Mouse (Mus musculus) embryonic facial prominence, embryonic 10.5 days (tissue): ENCODE data around the gene Wdr89. TPM values are rescaled to one million over a fixed set of nuclear protein-coding genes. Genes with fewer than 3 reads are reported as not detected.
"Not testable (repeated sequence)": the region's sequence is repeated elsewhere in the genome, so short reads cannot be mapped to it uniquely, and the experiment has no call there.

Experiments
- DNase-seq: peaks from one replicate; pipeline ENCODE4 v3.0.0-alpha.2; 2017; ENCODE audit warnings: low spot score
- H3K27ac ChIP-seq: fragments of 300-500 bp; sonication (generic); replicated peaks from 2 replicates; pipeline ENCODE4 v1.5.1; 2016; ENCODE audit warnings: mild to moderate bottlenecking
- H3K27me3 ChIP-seq: fragments of 300-500 bp; sonication (generic); replicated peaks from 2 replicates; pipeline ENCODE4 v1.6.1; 2016; ENCODE audit warnings: low read depth, mild to moderate bottlenecking; ENCODE audit not compliant: poor library complexity, severe bottlenecking
- H3K36me3 ChIP-seq: fragments of 300-500 bp; sonication (generic); replicated peaks from 2 replicates; pipeline ENCODE4 v1.6.1; 2016; ENCODE audit warnings: mild to moderate bottlenecking, moderate library complexity
- H3K4me1 ChIP-seq: fragments of 300-500 bp; sonication (generic); 2 replicates; pipeline ENCODE4 v1.6.1; 2016
- H3K4me3 ChIP-seq: fragments of 300-500 bp; sonication (generic); 2 replicates; pipeline ENCODE4 v1.5.1; 2016; ENCODE audit warnings: mild to moderate bottlenecking, moderate library complexity
- H3K9me3 ChIP-seq: fragments of 300-500 bp; sonication (generic); 2 replicates; pipeline ENCODE4 v1.6.1; 2016; ENCODE audit warnings: mild to moderate bottlenecking
- WGBS: fragments of 180-500 bp; shearing (Covaris S2); methylation state at CpG from one replicate; pipeline ENCODE4 v1.1.7; 2016; 5-methylcytosine and 5-hydroxymethylcytosine counted together
- polyA plus RNA-seq: library from polyadenylated mRNA; unstranded; fragments of >200 nt; fragmentation: Nextera tagmentation; extraction: Ambion mirVana; gene quantifications from 2 replicates; pipeline ENCODE4 v1.2.1, GENCODE M21; 2016

Gene Wdr89
- polyA plus RNA-seq, 1 experiment from 2014 or later = 15.6 TPM

DNA sequence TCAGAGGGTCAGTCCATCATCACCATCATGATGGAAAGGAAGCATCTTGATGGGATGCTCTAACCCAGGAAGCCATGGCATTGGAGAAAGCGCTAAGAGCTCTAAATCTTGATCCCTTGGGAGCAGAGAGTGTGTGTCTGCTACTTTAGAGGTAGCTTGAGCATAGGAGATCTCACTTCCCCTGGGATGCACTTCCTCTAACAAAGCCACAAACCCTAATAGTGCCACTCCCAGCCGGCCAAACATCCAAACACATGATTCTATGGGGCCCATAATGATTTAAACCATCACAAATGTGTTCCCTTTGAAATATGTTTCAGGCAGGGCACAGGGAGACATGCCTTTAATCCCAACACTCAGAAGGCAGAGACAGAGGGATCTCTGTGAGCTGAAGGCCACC, 19.7 kb upstream of the Wdr89 start:
- no peaks in the 10 kb centered on the region for H3K27me3 ChIP-seq
- WGBS = 89% methylated on average over 2 of the region's 2 CpGs
- H3K4me3 ChIP-seq = no peak overlapping the region
- no peaks in the 10 kb centered on the region for H3K4me1 ChIP-seq
- H3K9me3 ChIP-seq = no peaks in the 10 kb centered on the region
- no peak for DNase-seq
- no peaks in the 10 kb centered on the region for H3K36me3 ChIP-seq
- H3K27ac ChIP-seq = no peak overlapping the region

GRCm38 (mm10) chr12:75687314-75687713, 18.0 kb upstream of the Wdr89 start:
- H3K4me1 ChIP-seq = no peaks in the 10 kb centered on the region
- DNase-seq = no peak

DNA sequence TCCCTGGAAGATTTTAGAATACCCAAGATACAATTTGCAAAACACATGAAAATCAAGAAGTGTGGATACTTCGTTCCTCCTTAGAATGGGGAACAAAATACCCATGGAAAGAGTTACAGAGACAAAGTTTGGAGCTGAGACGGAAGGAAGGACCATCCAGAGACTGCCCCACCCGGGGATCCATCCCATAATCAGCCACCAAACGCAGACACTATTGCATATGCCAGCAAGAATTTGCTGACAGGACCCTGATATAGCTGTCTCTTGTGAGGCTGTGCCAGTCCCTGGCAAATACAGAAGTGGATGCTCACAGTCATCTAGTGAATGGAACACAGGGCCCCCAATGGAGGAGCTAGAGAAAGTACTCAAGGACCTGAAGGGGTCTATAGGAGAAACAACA, 14.7 kb upstream of the Wdr89 start:
- not testable (repeated sequence) for H3K27ac ChIP-seq, H3K9me3 ChIP-seq, H3K4me3 ChIP-seq, H3K4me1 ChIP-seq, DNase-seq, H3K27me3 ChIP-seq, H3K36me3 ChIP-seq
- WGBS = 85% methylated on average over 4 of the region's 4 CpGs

More at GRCm38 (mm10) chr12:75687314-75687713, 18.0 kb upstream of the Wdr89 start:
- WGBS = 71% methylated on average over 4 of the region's 4 CpGs
- H3K27ac ChIP-seq = no peak overlapping the region
- H3K36me3 ChIP-seq = no peaks in the 10 kb centered on the region
- H3K9me3 ChIP-seq = no peaks in the 10 kb centered on the region
- no peaks in the 10 kb centered on the region for H3K27me3 ChIP-seq
- H3K4me3 ChIP-seq = no peak overlapping the region

- Histone ChIP-seq H3K4me1 (no peaks in the 10 kb centered on the region), H3K36me3 (no peaks in the 10 kb centered on the region), H3K27me3 (no peaks in the 10 kb centered on the region), H3K27ac (no peak overlapping the region), H3K4me3 (no peak overlapping the region), H3K9me3 (no peaks in the 10 kb centered on the region)
- DNase-seq = no peak
- WGBS = 90% methylated on average over 4 of the region's 4 CpGs
Observed at GRCm38 (mm10) chr12:75683598-75683997, 14.3 kb upstream of the Wdr89 start.

GRCm38 (mm10) chr12:75682842-75683241, 13.5 kb upstream of the Wdr89 start:
- Histone ChIP-seq H3K36me3 (no peaks in the 10 kb centered on the region), H3K4me3 (no peak overlapping the region), H3K9me3 (no peaks in the 10 kb centered on the region), H3K27ac (no peak overlapping the region), H3K27me3 (no peaks in the 10 kb centered on the region), H3K4me1 (no peaks in the 10 kb centered on the region)
- 81% methylated on average over 2 of the region's 2 CpGs for WGBS
- no peak for DNase-seq

DNA sequence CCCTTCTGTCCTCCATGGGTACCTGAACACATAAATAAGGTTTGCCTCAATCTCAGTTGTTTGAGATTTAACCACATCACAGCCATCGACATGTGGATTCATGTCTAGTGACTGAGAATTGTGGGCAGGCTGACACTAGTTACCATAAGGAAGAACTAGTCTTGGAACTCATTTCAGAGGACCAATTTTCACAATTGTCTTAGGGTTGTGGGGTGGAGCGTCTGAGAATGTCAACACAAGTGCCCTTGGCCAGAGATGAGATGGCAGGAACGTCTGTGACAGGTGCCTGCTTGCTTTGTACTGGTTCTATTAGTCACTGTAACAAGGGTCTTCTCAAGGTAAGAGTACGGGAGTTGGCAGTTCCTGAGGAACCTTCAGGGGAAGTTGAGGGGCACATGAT, 11.8 kb upstream of the Wdr89 start:
- no peaks in the 10 kb centered on the region for H3K9me3 ChIP-seq
- no peak overlapping the region for H3K4me3 ChIP-seq
- WGBS = 83% methylated on average over 4 of the region's 4 CpGs
- no peaks in the 10 kb centered on the region for H3K27me3 ChIP-seq
- no peaks in the 10 kb centered on the region for H3K36me3 ChIP-seq
- no peak for DNase-seq
- no peak overlapping the region for H3K27ac ChIP-seq
- no peaks in the 10 kb centered on the region for H3K4me1 ChIP-seq

DNA sequence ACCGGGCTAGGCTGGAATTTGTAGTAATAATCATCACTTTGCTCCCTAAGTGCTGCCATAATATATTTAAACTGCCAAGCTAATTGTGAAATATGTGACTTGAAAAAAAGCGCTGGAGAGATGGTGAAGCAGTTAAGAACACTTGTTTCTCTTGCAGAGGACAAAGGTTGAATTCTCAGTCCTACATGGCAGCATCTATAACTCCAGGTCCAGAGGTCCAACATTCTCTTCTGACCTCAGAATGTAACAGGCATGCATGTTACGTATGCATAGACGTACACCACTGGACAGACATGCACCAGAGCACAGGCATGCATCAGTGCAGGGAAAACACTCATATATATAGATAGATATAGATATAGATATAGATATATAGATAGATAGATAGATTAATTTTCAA, 9.1 kb upstream of the Wdr89 start:
- no peaks in the 10 kb centered on the region for H3K4me1 ChIP-seq
- H3K9me3 ChIP-seq = no peaks in the 10 kb centered on the region
- WGBS = 94% methylated on average over 4 of the region's 4 CpGs
- no peak overlapping the region for H3K27ac ChIP-seq
- H3K4me3 ChIP-seq = no peak overlapping the region
- H3K27me3 ChIP-seq = no peaks in the 10 kb centered on the region
- DNase-seq = no peak
- H3K36me3 ChIP-seq = no peaks in the 10 kb centered on the region

DNA sequence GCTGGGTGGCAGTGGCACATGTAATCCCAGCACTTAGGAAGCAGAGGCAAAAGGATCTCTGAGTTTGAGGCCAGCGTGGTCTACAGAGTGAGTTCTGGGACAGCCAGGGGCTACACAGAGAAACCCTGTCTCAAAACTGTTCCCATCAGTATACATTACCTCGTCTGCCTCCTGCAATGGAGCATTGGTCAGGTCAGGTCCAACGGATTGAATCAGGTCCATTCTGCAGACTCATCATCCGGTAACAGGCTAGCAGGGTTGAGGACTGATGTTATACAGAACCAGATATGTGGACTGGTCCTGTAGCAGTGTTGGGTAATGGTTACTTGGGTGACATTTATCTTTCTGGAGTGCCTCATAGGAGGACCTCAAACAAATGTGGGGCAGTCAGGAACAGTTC, 3.3 kb upstream of the Wdr89 start:
- Histone ChIP-seq H3K4me1 (peaks cover 15% of the 10 kb centered on the region), H3K9me3 (no peaks in the 10 kb centered on the region), H3K4me3 (no peak overlapping the region), H3K27ac (no peak overlapping the region), H3K27me3 (no peaks in the 10 kb centered on the region), H3K36me3 (no peaks in the 10 kb centered on the region)
- no peak for DNase-seq
- WGBS = 92% methylated on average over 4 of the region's 4 CpGs

DNA sequence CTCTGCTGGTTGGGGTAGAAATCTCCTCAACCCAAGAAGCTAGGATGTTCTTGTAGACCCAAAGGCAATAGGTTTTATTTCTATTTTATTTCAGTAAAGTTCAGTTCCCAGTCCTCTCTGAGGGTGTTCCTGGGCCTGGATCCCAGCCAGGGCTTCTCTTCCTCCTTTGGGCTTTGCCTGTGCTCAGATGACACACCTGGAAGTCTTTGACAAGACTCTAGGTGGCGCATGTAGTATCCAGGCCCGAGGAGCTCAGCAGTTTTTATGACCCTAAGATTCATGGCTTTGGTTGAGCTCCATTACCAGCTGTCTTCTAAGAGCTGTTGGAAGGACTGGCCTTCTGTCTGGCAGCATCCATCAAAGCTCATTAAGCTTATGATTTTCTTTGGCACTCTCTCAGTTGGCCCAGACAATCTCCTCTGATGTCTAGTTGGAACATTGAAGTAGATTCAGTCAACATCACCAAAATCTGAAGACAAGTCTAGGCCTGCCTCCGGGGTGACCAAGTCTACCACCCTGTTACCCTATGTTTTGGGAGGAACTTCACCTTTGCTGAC, 2.5 kb upstream of the Wdr89 start:
- WGBS = 89% methylated on average over 3 of the region's 3 CpGs
- Histone ChIP-seq H3K36me3 (no peaks in the 10 kb centered on the region), H3K4me3 (no peak overlapping the region), H3K27ac (no peak overlapping the region), H3K4me1 (peaks cover 15% of the 10 kb centered on the region), H3K27me3 (no peaks in the 10 kb centered on the region), H3K9me3 (no peaks in the 10 kb centered on the region)
- no peak for DNase-seq

DNA sequence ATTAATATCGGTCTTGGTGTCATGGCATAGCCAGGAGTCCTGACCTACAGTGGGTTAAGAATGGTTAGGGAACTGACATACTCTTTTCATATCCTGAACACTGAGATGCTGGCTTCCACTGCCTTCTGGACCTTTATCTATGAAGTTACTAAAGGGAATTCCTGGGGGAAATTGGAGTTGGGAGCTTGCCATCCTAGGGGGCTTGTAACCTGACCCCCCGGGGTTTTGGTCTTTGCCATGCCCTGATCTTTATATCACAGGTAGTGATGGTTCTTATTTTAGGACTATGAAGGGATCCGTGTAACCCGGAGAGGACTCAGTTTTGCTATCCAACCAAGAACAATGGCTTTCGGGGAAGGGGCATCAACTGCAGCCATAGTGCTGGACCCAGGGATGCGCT, 1.3 kb upstream of the Wdr89 start:
- Histone ChIP-seq H3K4me3 (peak overlapping the region; percentile 85), H3K4me1 (peaks cover 15% of the 10 kb centered on the region), H3K36me3 (no peaks in the 10 kb centered on the region), H3K27ac (peak overlapping the region; percentile 76), H3K27me3 (no peaks in the 10 kb centered on the region), H3K9me3 (no peaks in the 10 kb centered on the region)
- 88% methylated on average over 6 of the region's 6 CpGs for WGBS
- no peak for DNase-seq

DNA sequence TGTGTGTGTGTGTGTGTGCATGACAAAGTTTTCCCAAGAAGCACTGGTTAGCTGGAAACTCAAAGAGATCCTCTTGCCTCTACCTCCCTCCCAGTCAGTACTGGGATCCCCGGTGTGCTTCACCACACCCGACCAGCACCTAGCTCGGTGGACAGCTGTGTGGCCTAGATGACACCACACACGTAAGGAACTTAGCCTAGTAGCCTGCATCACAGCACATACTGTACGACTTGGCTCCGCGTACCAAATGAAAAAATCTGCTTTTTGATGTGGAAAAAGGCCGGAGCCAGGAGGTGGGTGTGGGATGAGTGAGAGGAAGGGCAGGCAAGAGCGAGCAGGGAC, 450 bp downstream of the Wdr89 start:
- H3K36me3 ChIP-seq = no peaks in the 10 kb centered on the region
- H3K4me3 ChIP-seq = peak overlapping the region; percentile 85
- no peaks in the 10 kb centered on the region for H3K27me3 ChIP-seq
- H3K27ac ChIP-seq = peak overlapping the region; percentile 92
- WGBS = 1% methylated on average over 9 of the region's 9 CpGs
- H3K9me3 ChIP-seq = no peaks in the 10 kb centered on the region
- DNase-seq = no peak
- peaks cover 15% of the 10 kb centered on the region for H3K4me1 ChIP-seq

GRCm38 (mm10) chr12:75668221-75668620, 1.1 kb downstream of the Wdr89 start:
- Histone ChIP-seq H3K27me3 (no peaks in the 10 kb centered on the region), H3K4me1 (peaks cover 15% of the 10 kb centered on the region), H3K36me3 (no peaks in the 10 kb centered on the region), H3K27ac (no peak overlapping the region), H3K9me3 (no peaks in the 10 kb centered on the region), H3K4me3 (peak overlapping the region; percentile 85; the same call in 1 of the 2 replicates)
- no peak for DNase-seq
- 90% methylated on average over 2 of the region's 2 CpGs for WGBS

DNA sequence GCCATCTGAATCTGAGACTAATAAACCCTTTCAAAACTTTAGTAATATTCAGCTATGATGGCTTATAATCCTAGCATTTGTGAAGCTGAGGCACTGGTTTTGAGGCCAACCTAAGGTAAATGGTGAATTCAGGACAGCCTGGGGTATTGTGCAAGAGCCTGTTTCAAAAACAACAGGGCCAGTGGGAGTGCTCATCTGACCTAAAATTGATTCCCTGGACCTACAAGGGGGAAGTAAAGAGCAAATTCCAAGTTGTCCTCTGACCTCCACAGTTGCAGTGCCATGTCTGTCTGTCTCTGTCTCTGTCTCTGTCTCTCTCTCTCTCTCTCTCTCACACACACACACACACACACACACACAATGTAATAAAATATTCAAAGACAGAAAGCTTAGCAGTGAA, 2.4 kb downstream of the Wdr89 start:
- Histone ChIP-seq H3K27me3 (no peaks in the 10 kb centered on the region), H3K4me3 (no peak overlapping the region), H3K9me3 (no peaks in the 10 kb centered on the region), H3K4me1 (peaks cover 15% of the 10 kb centered on the region), H3K36me3 (peaks cover 2% of the 10 kb centered on the region; the same call in 1 of the 2 replicates), H3K27ac (no peak overlapping the region)
- DNase-seq = no peak

DNA sequence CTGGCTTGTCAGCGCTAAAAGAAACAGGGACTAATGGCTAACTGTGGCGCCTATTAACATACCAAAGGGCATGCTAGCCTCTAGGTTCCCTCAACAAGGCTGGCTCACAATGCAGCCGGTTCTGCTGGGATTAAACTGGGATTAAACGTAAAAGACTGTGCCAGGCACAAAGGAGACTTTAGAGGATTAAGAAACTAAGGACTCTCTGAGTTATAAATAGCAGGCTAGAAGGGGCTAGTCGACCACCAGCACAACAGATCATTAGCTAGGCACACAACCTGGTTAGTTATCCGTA, 4.9 kb downstream of the Wdr89 start:
- Histone ChIP-seq H3K4me1 (peaks cover 6% of the 10 kb centered on the region; the same call in 1 of the 2 replicates), H3K4me3 (no peak overlapping the region), H3K9me3 (no peaks in the 10 kb centered on the region), H3K27me3 (no peaks in the 10 kb centered on the region), H3K36me3 (peaks cover 3% of the 10 kb centered on the region; the same call in 1 of the 2 replicates), H3K27ac (no peak overlapping the region)
- 19% methylated on average over 6 of the region's 6 CpGs for WGBS
- no peak for DNase-seq
